Mouse (Mus musculus) embryonic stem cell, embryonic (primary cell): Measurements from ENCODE around the gene Glt6d1.

Experiments
- CTCF ChIA-PET, 4 experiments: fragments of 300-600 bp in 2 of 4; fragments of 350-600 bp in 2 of 4; sonication (Branson Sonifier 250); formaldehyde crosslinking; loops; one replicate each; lab custom pipeline; 2022; ENCODE audit warnings: inconsistent platforms in 2 of 4; lab: Charles Lee
- POLR2A ChIA-PET, 4 experiments: fragments of 300-600 bp in 2 of 4; fragments of 350-600 bp in 2 of 4; sonication (Branson Sonifier 250); formaldehyde crosslinking; loops; one replicate each; lab custom pipeline; 2022; ENCODE audit warnings: antibody characterized with exemption in 4 of 4, inconsistent platforms in 1 of 4; lab: Charles Lee

Gene Glt6d1

GRCm38 (mm10) chr2:25828344-25828947 lies 12.8 kb upstream of the Glt6d1 start:
- CTCF ChIA-PET = no interaction called here
- POLR2A ChIA-PET = interaction anchor here in 1 of 4 experiments (1.1 kb wide), 1 partner anchor 12 kb away, joined by 3 read pairs; no protein-coding TSS in a partner anchor

DNA sequence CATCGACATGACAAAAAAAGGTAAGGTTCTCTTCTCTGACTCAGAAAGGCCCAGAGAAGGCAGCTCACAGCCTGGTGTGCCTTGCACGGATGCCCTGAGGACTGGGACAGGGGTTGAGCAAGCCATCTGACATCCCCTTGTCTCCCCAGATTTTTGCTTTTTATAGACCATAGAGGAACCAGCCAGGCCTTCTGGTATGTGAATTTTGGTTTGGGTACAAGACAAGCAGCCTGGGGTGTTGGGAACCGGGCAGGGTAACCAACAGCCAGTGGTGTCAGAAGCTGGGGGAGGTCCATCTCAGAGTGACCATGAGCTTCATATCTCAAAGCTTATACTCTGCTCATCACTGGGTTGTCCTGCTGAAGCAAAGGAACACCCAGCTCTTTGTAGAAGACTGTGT lies 9.1 kb upstream of the Glt6d1 start:
- CTCF ChIA-PET = interaction anchor here in 2 of 4 experiments (0.6 to 1.7 kb wide), 2 partner anchors 11 kb away, joined by 3 read pairs; no protein-coding TSS in a partner anchor
- POLR2A ChIA-PET = no interaction called here

DNA sequence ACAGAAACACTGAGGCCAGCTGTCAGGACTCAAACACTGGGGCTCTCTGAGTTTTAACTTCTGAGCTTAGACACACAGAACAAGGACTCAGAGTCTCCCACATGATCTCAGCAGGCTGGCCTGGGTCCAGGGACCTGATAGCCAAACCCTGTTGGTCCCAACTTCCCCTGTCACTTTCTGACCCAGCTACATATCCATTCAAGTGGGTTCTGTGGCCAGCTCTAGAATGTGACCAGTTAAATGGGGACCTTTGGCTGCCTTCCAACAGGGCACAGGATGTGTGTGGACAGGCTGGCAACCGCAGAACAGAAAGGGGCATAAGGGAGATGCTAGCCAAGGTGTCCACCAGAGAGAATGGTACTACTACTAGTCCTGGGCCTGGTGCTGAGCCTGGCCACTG lies 7.2 kb upstream of the Glt6d1 start, which contains the start of gene Lcn9:
Lcn9 (plus strand) TSS at position 348 of the 400 bp plus-strand sequence.
- ChIA-PET POLR2A (no interaction called here), CTCF (interaction anchor here in 2 of 4 experiments (0.5 to 3.2 kb wide), 3 partner anchors 9 to 323 kb away, joined by 3 to 16 read pairs (median 3); no protein-coding TSS in a partner anchor)

DNA sequence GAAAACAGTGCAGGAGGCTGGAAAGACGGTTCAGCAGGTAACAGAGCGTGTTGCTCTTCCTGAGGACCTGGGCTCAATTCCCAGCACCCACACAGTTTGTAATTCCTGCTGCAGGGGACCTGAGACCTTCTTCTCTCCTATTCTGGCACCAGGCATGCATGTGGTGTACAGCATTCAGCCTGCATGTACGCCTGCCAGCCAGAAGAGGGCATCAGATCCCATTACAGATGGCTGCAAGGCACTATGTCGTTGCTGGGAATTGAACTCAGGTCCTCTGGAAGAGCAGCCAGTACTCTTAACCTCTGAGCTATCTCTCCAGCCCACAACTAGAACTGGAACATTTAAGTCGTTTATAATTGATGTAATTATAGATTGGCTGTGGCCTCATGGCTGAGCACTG lies 2.3 kb downstream of the Glt6d1 start:
- POLR2A ChIA-PET = no interaction called here
- CTCF ChIA-PET = interaction anchor here in 1 of 4 experiments (1.3 kb wide), 1 partner anchor 10 kb away, joined by 3 read pairs; no protein-coding TSS in a partner anchor

DNA sequence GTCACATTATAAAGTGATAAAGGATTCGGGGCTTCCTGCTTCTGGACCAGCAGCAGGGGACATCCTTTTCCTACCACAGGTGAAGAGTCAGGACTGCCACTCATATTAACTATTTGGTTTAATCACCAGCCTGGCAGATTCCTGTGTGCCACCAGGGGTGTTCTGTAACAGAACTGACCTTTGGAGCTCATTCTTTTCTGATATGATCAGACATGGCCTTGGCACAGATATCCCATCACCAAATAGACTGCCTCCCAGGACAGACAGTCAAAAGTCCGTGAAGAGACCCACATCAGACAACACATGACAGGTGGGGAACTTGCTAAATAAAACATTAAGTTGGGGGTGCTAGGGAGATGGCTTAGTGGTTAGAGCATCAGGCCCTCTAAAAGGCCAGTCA lies 3.9 kb downstream of the Glt6d1 start:
- POLR2A ChIA-PET = no interaction called here
- CTCF ChIA-PET = no interaction called here

- CTCF ChIA-PET = interaction anchor here in 2 of 4 experiments (0.6 to 0.8 kb wide), 4 partner anchors 38 to 171 kb away, joined by 3 to 8 read pairs (median 4); no protein-coding TSS in a partner anchor
Measured at GRCm38 (mm10) chr2:25798065-25798464, 17.6 kb downstream of the Glt6d1 start.

GRCm38 (mm10) chr2:25797635-25798034 lies 18.0 kb downstream of the Glt6d1 start:
- ChIA-PET POLR2A (interaction anchor here in 2 of 4 experiments (0.6 kb wide), 2 partner anchors 275 to 729 kb away, joined by 3 to 6 read pairs; no protein-coding TSS in a partner anchor), CTCF (interaction anchor here in 3 of 4 experiments (0.5 to 0.8 kb wide), 5 partner anchors 38 to 648 kb away, joined by 3 to 8 read pairs (median 4); no protein-coding TSS in a partner anchor)

More at GRCm38 (mm10) chr2:25798065-25798464, 17.6 kb downstream of the Glt6d1 start:
- POLR2A ChIA-PET = interaction anchor here in 2 of 4 experiments (0.6 kb wide), 2 partner anchors 275 to 729 kb away, joined by 3 to 6 read pairs; no protein-coding TSS in a partner anchor

GRCm38 (mm10) chr2:25789092-25789491 lies 26.6 kb downstream of the Glt6d1 start:
- ChIA-PET CTCF (no interaction called here), POLR2A (interaction anchor here in 1 of 4 experiments (1.2 kb wide), 1 partner anchor 12 kb away, joined by 3 read pairs; the partner anchor contains the start of gene Lcn11)

- ChIA-PET CTCF (no interaction called here), POLR2A (no interaction called here)
Measured at GRCm38 (mm10) chr2:25785573-25786322, 29.9 kb downstream of the Glt6d1 start.

DNA sequence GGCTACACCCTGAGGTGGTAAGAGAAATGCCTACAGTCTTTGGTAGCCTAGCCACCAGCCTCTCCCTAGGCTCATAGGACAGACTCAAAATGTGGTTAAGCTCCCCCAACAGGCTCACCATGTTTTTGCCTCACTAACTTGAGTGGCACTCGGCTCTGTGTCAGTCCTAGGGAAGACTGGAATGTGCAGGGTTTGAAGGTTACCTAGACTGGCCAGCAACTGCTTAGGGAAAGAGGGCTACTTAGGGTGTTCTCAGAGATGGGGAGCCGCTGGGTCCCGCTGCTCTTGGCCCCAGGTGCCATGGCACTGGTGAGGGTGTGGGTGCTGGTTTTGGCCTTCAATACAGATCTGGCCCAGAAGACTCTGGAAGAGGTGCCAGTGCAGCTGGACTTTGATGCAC lies 33.7 kb downstream of the Glt6d1 start, which contains the start of gene Gm13539:
Gm13539 (plus strand) TSS at position 301 of the 400 bp plus-strand sequence.
- CTCF ChIA-PET = no interaction called here
- POLR2A ChIA-PET = interaction anchor here in 1 of 4 experiments (0.6 kb wide), 1 partner anchor 116 kb away, joined by 3 read pairs; no protein-coding TSS in a partner anchor

DNA sequence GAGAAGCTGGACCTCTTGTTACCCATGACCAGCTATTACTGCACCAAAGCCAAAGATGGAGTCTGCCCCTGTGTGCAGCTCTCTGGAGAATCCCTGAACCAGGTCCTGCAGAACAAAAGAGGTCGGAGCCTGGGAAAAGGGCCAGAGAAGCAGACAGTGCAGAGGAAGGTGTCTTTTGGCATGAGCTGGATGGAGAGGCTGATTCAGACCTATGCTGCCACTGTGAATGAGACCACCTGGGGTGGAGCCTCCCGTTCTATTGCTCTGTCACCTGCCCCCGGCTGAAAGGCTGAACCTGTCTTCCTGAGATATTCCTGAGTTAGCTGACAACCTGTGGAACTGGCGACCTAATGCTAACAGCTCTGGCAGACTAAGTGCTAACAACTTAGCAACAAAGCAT lies 34.7 kb downstream of the Glt6d1 start:
- CTCF ChIA-PET = interaction anchor here in 1 of 4 experiments (1.3 kb wide), 1 partner anchor 55 kb away, joined by 3 read pairs; no protein-coding TSS in a partner anchor
- POLR2A ChIA-PET = interaction anchor here in 1 of 4 experiments (0.6 kb wide), 1 partner anchor 83 kb away, joined by 5 read pairs; the partner anchor contains the start of gene Kcnt1

DNA sequence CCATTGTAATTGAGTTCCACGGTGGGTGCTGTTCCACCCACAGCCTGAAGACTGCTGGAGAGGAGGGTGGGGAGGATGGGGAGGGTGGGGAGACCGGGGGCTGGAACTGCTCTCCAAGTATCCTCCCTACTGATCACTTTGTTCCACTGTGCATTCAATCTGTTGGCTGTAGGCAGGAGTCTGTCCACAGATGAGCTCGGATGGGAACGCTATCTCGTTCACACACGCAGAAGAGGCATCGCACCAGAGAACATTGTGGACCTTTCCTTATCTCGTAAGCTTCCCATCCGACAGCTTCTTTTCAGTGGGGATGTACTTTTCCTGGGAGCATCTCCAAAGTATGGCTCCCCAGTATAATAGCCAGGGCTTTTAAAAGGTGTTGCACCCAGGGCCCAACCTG lies 36.6 kb downstream of the Glt6d1 start:
- POLR2A ChIA-PET = interaction anchor here in 1 of 4 experiments (1.2 kb wide), 1 partner anchor 71 kb away, joined by 3 read pairs; no protein-coding TSS in a partner anchor
- CTCF ChIA-PET = no interaction called here

DNA sequence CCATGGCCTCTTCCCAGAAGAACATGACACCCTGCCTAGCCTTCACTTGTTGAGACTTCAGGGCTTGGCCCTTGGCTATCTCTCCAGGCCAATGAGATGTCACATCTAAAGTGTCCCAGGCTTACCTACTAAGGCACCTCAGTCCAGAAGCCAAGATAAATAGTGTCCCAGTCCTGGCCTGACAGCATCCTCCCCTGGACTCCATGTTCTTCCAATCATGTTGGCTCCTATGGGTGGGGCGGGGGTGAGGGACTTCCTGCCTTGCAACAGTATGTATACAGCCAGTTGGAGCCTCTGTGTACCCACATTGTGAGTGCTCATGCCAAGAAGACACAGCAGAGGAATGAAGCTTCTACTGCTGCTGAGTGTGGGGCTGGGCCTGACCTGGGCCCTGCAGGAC lies 38.9 kb downstream of the Glt6d1 start, which contains the start of gene Lcn11:
Lcn11 (plus strand) TSS at position 301 of the 400 bp plus-strand sequence.
- POLR2A ChIA-PET = interaction anchor here in 1 of 4 experiments (1.4 kb wide), 1 partner anchor 12 kb away, joined by 3 read pairs; no protein-coding TSS in a partner anchor
- CTCF ChIA-PET = no interaction called here

DNA sequence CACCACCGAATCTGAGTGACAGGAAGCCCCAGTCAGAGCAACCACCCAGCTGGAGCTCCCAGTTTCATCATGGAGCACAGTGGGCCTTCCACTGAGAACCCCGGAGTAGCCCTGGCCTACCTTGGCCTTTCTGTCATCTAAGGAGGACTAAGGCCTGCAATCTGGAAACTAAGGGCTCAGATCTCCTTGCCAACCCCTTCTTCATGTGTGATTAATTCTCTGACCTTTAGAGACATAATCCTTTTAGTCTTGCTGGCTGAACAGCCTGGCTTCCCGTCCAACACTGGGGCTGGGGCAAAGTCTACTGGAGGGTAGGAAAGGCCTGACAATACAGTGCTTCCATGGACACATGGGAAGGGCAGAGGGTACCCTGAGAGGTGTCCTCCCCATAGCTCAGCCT lies 39.7 kb downstream of the Glt6d1 start:
- CTCF ChIA-PET = no interaction called here
- POLR2A ChIA-PET = no interaction called here

- POLR2A ChIA-PET = no interaction called here
- CTCF ChIA-PET = no interaction called here
Measured at GRCm38 (mm10) chr2:25774640-25775039, 41.0 kb downstream of the Glt6d1 start.

DNA sequence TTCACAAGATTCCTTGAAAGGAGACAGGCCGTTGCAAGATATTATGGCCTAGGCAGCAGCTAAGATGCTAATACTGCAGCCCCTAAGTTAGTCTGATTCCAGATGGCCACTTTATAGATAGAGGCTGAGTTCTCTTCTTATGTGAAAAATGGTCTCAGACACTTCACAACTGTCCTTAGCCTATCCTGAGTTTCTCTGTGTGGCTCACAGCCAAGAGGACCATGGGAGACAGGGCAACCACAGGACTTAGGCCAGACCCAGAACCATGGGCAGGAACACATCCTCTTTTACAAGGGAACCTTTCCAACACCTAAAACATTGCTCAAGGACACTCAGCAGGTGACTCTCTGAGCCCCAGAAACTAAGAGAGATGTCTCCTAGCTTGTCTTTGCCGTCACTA lies 42.1 kb downstream of the Glt6d1 start:
- POLR2A ChIA-PET = no interaction called here
- CTCF ChIA-PET = no interaction called here

DNA sequence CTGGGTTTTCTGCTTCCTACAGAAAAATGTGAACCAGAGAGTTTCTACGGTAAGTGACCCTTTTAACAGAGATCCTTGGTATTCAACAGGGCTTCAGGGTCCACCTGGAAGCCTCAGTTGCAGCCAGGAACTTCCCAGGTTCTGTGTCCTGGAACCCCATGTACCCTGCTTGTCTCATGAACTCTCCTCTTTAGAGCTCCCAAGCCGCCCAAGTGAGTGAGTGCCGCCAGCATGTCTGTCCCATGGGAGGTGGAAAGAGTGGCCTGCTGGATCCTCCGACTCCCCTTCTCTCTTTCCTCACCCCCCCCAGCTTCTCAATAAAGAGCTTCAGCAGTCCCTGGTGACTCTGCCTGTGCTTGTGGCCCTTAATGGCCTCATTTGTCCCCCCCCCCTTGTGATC lies 47.9 kb downstream of the Glt6d1 start:
- POLR2A ChIA-PET = interaction anchor here in 1 of 4 experiments (0.7 kb wide), 1 partner anchor 366 kb away, joined by 3 read pairs; no protein-coding TSS in a partner anchor
- CTCF ChIA-PET = interaction anchor here in 1 of 4 experiments (0.6 kb wide), 1 partner anchor 246 kb away, joined by 3 read pairs; no protein-coding TSS in a partner anchor

DNA sequence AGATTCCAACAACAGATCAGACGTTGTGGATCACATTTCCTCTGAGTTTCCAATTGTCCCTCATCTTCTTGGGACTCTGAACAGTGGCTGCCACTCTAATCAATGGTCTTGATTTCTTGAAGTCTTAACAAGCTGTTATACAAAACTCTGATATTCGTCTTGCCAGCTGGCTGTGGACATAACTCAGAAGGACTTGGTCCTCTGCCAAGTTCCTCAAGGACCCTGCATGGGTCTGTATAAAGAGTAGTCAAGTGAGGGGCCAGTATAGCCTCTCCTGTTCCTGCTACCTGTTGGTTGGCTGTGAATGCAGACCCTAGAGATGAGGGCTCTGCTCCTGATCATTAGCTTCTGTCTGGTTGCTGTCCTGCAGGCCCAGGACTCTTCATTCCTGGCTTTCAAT lies 50.4 kb downstream of the Glt6d1 start, which contains the start of gene Lcn3:
Lcn3 (plus strand) TSS at position 301 of the 400 bp plus-strand sequence.
- CTCF ChIA-PET = no interaction called here
- POLR2A ChIA-PET = interaction anchor here in 1 of 4 experiments (1.0 kb wide), 1 partner anchor 18 kb away, joined by 3 read pairs; no protein-coding TSS in a partner anchor
